Mouse (Mus musculus) neural tube, embryonic 11.5 days (tissue): Measurements from ENCODE around the gene Ntn1. TPM values are rescaled to one million over a fixed set of nuclear protein-coding genes. Genes with fewer than 3 reads are reported as not detected.

ENCODE experiments used
- ATAC-seq: fragments of 200-750 bp; cut with Nextera tagmentation; 2 replicates; pipeline ENCODE4 v1.8.0; 2017; ENCODE audit warnings: moderate number of reproducible peaks, mild to moderate bottlenecking, moderate TSS enrichment, moderate library complexity; ENCODE audit not compliant: insufficient read depth, low FRiP score, low TSS enrichment
- DNase-seq: peaks from one replicate; pipeline ENCODE4 v3.0.0-alpha.2; 2015; ENCODE audit warnings: low spot score
- H3K27ac ChIP-seq: fragments of 300-500 bp; sonication (generic); 2 replicates; pipeline ENCODE4 v1.5.1; 2014; ENCODE audit warnings: low read depth, mild to moderate bottlenecking, low read length
- H3K27me3 ChIP-seq: fragments of 300-500 bp; sonication (generic); 2 replicates; pipeline ENCODE4 v1.6.1; 2014; ENCODE audit warnings: mild to moderate bottlenecking, low read length, mixed read lengths; ENCODE audit not compliant: control insufficient read depth, insufficient read depth
- H3K36me3 ChIP-seq: fragments of 300-500 bp; sonication (generic); 2 replicates; pipeline ENCODE4 v1.6.1; 2014; ENCODE audit warnings: mild to moderate bottlenecking, low read length, moderate library complexity, mixed read lengths; ENCODE audit not compliant: control insufficient read depth, insufficient read depth
- H3K4me1 ChIP-seq: fragments of 300-500 bp; sonication (generic); 2 replicates; pipeline ENCODE4 v1.6.1; 2014; ENCODE audit warnings: low read length, mixed read lengths; ENCODE audit not compliant: control insufficient read depth, insufficient read depth
- H3K4me2 ChIP-seq: fragments of 300-500 bp; sonication (generic); 2 replicates; pipeline ENCODE4 v1.6.1; 2014; ENCODE audit warnings: low read depth, mild to moderate bottlenecking, moderate library complexity
- H3K4me3 ChIP-seq: fragments of 300-500 bp; sonication (generic); 2 replicates; pipeline ENCODE4 v1.5.1; 2014; ENCODE audit warnings: low read depth, low read length
- H3K9ac ChIP-seq: fragments of 300-500 bp; sonication (generic); 2 replicates; pipeline ENCODE4 v1.6.1; 2014; ENCODE audit warnings: mild to moderate bottlenecking, low read length
- H3K9me3 ChIP-seq: fragments of 300-500 bp; sonication (generic); 2 replicates; pipeline ENCODE4 v1.6.1; 2016; ENCODE audit warnings: low read length; ENCODE audit not compliant: control insufficient read depth
- WGBS: fragments of 180-500 bp; shearing (Covaris S2); extraction: QIAGEN DNeasy Blood & Tissue Kit; methylation state at CpG from one replicate; pipeline ENCODE4 v1.1.7; 2014; 5-methylcytosine and 5-hydroxymethylcytosine counted together
- polyA plus RNA-seq: library from polyadenylated mRNA; unstranded; fragments of >200 nt; fragmentation: Nextera tagmentation; extraction: Ambion mirVana; gene quantifications from 2 replicates; pipeline ENCODE4 v1.2.1, GENCODE M21; 2014

Ntn1 gene
- polyA plus RNA-seq, 1 experiment from 2014 or later: 10.0 TPM

GRCm38 (mm10) chr11:68187242-68187641, 213.4 kb downstream of the Ntn1 start:
- WGBS: 79% methylated on average over 8 of the region's 8 CpGs
- no peaks in the 10 kb centered on the region for H3K27me3 ChIP-seq
- H3K36me3 ChIP-seq: no peaks in the 10 kb centered on the region
- H3K27ac ChIP-seq: no peak overlapping the region
- peaks cover 8% of the 10 kb centered on the region for H3K4me1 ChIP-seq
- no peaks in the 10 kb centered on the region for H3K9me3 ChIP-seq
- ATAC-seq (no peak), DNase-seq (no peak)
- no peak overlapping the region for H3K4me3 ChIP-seq
- H3K4me2 ChIP-seq: no peak overlapping the region
- no peak overlapping the region for H3K9ac ChIP-seq

DNA sequence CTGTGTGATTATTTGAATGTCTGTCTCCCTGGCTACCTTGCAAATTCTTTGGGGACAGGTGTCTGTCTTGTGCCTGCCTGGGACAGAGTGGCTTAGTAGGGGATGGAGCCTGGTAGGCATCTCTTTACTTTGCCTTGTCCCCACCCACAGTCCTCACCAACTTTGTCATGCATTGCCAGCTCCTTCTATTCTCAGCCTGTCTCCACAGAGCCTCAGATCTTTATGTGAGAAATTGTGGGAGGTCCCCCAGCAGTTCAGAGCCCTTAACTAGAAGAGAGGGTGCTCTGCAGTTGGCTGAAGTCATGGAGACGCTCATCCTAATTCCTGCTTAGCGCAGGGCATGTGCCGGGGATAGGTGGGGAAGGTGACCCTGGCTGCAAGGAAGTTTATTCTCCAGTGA, 215.0 kb downstream of the Ntn1 start:
- Histone ChIP-seq H3K9me3 (no peaks in the 10 kb centered on the region), H3K27me3 (no peaks in the 10 kb centered on the region), H3K4me2 (no peak overlapping the region), H3K9ac (no peak overlapping the region), H3K4me3 (no peak overlapping the region), H3K27ac (no peak overlapping the region), H3K36me3 (no peaks in the 10 kb centered on the region), H3K4me1 (peaks cover 8% of the 10 kb centered on the region)
- ATAC-seq (no peak), DNase-seq (no peak)
- 90% methylated on average over 3 of the region's 3 CpGs for WGBS

DNA sequence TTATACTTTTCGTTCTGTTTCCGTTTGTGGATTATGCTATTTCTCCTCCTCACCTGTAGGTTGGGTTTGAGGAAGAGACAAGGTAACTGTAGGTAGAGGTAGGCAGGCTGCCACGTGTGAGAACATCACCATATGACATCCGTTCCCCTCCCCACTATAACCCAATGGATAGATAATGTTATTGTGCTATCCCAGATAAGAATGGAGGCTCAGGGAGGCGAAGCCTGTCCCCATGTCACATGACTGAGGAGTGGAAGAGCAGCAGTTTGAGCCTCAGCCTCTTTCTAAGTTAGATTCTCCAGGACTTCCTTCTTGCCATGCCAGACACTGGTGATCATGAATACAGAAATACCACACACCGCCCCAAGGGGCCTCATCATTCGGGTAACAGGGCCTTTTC, 223.2 kb downstream of the Ntn1 start:
- ATAC-seq: no peak

DNA sequence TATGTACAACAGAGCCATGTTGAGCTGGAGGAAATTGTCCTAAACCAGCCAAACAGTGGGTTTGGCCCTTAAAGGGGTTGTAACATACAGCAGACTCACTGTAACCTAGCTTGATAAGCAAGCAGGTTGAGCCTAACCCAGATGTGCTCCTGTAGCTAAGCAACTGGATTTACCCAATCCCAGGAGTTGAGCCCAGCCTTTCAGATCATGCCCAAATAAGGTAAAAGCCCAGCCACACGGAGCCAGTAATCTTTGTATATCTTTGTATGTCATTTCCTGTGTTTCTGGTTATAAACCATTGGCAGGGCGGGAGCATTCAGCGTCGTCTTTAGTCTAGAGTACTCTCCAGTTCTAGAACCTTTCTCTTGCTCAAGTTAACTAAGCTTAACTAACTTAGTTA, 224.1 kb downstream of the Ntn1 start:
- H3K9ac ChIP-seq: no peak overlapping the region
- ATAC-seq: no peak
- no peaks in the 10 kb centered on the region for H3K27me3 ChIP-seq
- no peak overlapping the region for H3K4me2 ChIP-seq
- H3K36me3 ChIP-seq: no peaks in the 10 kb centered on the region
- H3K27ac ChIP-seq: no peak overlapping the region
- 83% methylated on average over 4 of the region's 4 CpGs for WGBS
- no peaks in the 10 kb centered on the region for H3K9me3 ChIP-seq
- no peaks in the 10 kb centered on the region for H3K4me1 ChIP-seq
- no peak for DNase-seq
- H3K4me3 ChIP-seq: no peak overlapping the region

More for the DNA sequence above, 223.2 kb downstream of the Ntn1 start:
- H3K9ac ChIP-seq: no peak overlapping the region
- H3K4me1 ChIP-seq: no peaks in the 10 kb centered on the region
- H3K36me3 ChIP-seq: no peaks in the 10 kb centered on the region
- no peak overlapping the region for H3K27ac ChIP-seq
- H3K27me3 ChIP-seq: no peaks in the 10 kb centered on the region
- H3K4me3 ChIP-seq: no peak overlapping the region
- no peak for DNase-seq
- H3K4me2 ChIP-seq: no peak overlapping the region
- no peaks in the 10 kb centered on the region for H3K9me3 ChIP-seq
- WGBS: 89% methylated on average over 7 of the region's 7 CpGs

GRCm38 (mm10) chr11:68172648-68173045, 228.0 kb downstream of the Ntn1 start:
- Histone ChIP-seq H3K36me3 (no peaks in the 10 kb centered on the region), H3K4me1 (no peaks in the 10 kb centered on the region), H3K9ac (no peak overlapping the region), H3K27me3 (no peaks in the 10 kb centered on the region), H3K4me2 (no peak overlapping the region), H3K4me3 (no peak overlapping the region), H3K9me3 (no peaks in the 10 kb centered on the region), H3K27ac (no peak overlapping the region)
- DNase-seq: no peak
- WGBS: 76% methylated on average over 4 of the region's 4 CpGs
- ATAC-seq: no peak

- no peak overlapping the region for H3K27ac ChIP-seq
- no peaks in the 10 kb centered on the region for H3K4me1 ChIP-seq
- no peak overlapping the region for H3K4me2 ChIP-seq
- no peaks in the 10 kb centered on the region for H3K9me3 ChIP-seq
- no peak overlapping the region for H3K4me3 ChIP-seq
- DNase-seq (no peak), ATAC-seq (no peak)
- H3K36me3 ChIP-seq: no peaks in the 10 kb centered on the region
- WGBS: 85% methylated on average over 7 of the region's 7 CpGs
- no peaks in the 10 kb centered on the region for H3K27me3 ChIP-seq
- no peak overlapping the region for H3K9ac ChIP-seq
Observed at GRCm38 (mm10) chr11:68171973-68172647, 228.5 kb downstream of the Ntn1 start.

- ATAC-seq: no peak
- no peak for DNase-seq
- H3K27me3 ChIP-seq: no peaks in the 10 kb centered on the region
- no peak overlapping the region for H3K9ac ChIP-seq
- 69% methylated on average over 4 of the region's 4 CpGs for WGBS
- H3K9me3 ChIP-seq: no peaks in the 10 kb centered on the region
- H3K4me3 ChIP-seq: no peak overlapping the region
- no peak overlapping the region for H3K27ac ChIP-seq
- no peak overlapping the region for H3K4me2 ChIP-seq
- H3K36me3 ChIP-seq: no peaks in the 10 kb centered on the region
- H3K4me1 ChIP-seq: no peaks in the 10 kb centered on the region
Observed at GRCm38 (mm10) chr11:68168427-68168826, 232.2 kb downstream of the Ntn1 start.

- 86% methylated on average over 5 of the region's 5 CpGs for WGBS
- Histone ChIP-seq H3K27ac (no peak overlapping the region), H3K4me3 (no peak overlapping the region), H3K27me3 (no peaks in the 10 kb centered on the region), H3K4me2 (no peak overlapping the region), H3K36me3 (no peaks in the 10 kb centered on the region), H3K9ac (no peak overlapping the region), H3K9me3 (no peaks in the 10 kb centered on the region), H3K4me1 (no peaks in the 10 kb centered on the region)
- ATAC-seq: no peak
- DNase-seq: no peak
Observed at GRCm38 (mm10) chr11:68164408-68164807, 236.2 kb downstream of the Ntn1 start.

- H3K9ac ChIP-seq: no peak overlapping the region
- H3K9me3 ChIP-seq: no peaks in the 10 kb centered on the region
- no peak for DNase-seq
- no peak overlapping the region for H3K27ac ChIP-seq
- H3K27me3 ChIP-seq: no peaks in the 10 kb centered on the region
- no peak for ATAC-seq
- no peak overlapping the region for H3K4me3 ChIP-seq
- H3K4me2 ChIP-seq: no peak overlapping the region
- WGBS: 85% methylated on average over 4 of the region's 4 CpGs
- no peaks in the 10 kb centered on the region for H3K36me3 ChIP-seq
- H3K4me1 ChIP-seq: no peaks in the 10 kb centered on the region
Observed at GRCm38 (mm10) chr11:68159867-68160266, 240.8 kb downstream of the Ntn1 start.
